Mouse (Mus musculus) embryo, embryonic 9.5 days (tissue): ENCODE results near the gene Mtmr12.

Experiments
- DNase-seq: peaks from one replicate; pipeline ENCODE4 v3.0.0-alpha.2; 2017; ENCODE audit errors: extremely low spot score

Gene Mtmr12

DNA sequence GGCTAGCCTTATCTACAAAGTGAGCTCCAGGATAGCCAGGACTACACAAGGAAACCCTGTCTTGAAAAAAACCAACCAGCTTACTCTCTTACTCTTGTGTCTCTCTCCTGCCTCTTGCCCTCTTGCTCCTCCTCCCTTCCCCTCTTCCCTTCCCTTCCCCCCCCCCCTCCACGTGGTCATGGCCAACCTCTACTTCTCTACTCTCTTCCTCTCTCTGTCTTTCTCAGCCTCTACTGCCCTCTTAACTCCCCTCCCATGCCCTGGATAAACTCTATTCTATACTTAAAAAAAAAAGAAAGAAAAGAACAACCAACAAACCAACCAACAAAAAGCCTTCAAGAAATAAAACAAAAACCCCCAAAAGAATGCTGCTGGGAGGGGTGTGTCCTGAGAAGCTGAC is 30.7 kb downstream of the Mtmr12 start:
- DNase-seq, result no peak

DNA sequence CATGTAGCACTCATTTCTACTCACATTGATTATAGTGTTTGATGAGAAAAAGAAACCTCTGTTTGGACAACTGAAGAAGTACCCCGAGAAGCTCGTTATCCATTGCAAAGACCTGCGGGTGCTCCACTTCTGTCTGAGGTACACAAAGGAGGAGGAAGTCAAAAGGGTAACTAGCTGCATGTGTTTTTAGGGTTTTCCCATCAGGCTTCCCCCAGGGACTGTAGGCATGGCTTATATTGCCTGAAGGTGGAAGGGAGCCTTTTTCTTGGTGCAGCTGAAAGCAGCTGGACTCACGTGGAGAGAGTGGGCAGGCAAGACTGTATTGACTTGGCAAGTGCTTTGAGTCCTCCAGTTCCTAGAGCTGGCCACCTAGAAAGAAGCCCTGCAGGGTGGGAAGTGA is 31.2 kb downstream of the Mtmr12 start:
- DNase-seq, result no peak

DNA sequence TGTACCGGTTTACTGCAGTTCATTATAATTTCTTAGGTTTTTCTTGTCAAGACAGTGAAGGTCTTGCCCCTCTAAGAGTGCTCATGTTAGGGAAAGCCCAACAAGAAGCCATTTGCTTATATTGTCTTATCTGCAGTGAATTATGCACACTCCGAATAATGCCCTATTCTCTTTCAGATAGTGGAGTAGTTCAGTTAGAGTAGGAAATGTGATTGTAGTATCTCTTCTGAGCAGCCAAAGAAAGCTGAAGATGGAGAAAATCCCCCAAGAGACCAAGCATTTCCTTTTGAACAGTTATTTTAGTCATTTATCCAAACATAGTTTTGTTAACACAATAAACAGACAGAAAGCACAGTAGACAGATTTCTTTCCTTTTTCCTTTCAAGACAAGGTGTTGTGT is 32.1 kb downstream of the Mtmr12 start:
- DNase-seq, result no peak

DNA sequence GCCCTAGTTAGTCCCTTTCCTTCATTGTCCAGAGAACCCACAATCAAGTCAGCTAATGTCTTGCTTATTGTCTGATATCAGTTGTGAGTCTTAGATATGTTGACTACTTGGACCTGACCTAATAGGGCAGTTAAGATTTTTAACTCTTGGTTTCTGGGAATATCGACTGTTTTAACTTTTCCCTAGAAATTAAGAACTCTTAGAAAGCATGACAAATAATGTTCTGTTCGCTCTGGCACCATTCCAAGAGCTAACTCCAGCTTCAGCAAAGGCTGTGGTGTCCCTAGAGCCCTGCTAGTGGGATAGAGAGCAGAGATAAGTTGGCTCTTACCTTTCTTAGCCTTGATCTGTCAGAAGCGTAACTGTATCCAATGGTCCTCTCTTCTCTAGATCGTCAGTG is 32.7 kb downstream of the Mtmr12 start:
- no peak for DNase-seq

DNA sequence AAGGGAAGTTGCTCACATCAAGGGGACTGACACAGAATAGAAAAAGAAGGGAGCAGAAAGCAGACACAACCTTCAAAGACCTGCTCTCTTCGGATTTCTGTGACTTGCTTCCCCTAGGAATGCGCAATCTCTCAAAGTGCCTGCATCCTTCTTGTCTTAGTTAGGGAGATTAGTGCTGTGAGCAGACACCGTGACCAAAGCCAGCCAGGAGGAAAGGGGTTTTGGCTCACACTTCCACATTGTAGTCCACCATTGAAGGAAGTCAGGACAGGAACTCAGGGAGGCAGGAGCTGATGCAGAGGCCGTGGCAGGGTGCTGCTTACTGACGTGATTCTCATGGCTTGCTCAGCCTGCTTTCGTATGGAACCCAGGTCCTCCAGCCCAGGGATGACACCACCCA is 33.5 kb downstream of the Mtmr12 start:
- DNase-seq, result no peak

DNA sequence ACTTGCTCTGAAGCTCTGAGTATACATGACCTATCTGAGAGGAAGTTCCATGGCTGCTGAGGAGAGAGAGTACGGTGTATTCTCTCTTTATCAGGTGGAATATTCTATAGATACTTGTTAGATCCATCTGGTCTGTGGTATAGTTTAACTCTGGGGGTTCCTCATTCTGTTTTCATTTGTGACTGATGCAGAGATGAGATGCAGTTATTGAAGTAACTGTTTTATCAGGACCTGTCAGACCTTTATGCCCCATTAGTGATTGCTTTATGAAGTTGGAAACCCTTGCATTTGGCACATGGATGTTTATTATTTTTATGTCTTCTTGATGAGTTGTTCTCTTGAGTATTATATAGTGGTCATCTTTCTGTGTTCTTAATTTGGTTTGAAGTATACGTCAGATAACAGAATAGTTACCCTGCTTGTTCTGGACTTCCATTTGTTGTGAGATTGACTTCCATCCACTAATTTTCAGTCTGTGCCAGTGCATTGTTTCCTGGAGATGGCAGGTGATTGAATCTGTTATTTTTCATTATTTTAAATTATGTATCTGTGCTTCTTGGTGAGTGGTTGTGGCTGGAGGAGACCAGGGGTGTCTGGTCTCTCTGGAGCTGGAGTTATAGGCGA is 36.0 kb downstream of the Mtmr12 start:
- no peak for DNase-seq

DNA sequence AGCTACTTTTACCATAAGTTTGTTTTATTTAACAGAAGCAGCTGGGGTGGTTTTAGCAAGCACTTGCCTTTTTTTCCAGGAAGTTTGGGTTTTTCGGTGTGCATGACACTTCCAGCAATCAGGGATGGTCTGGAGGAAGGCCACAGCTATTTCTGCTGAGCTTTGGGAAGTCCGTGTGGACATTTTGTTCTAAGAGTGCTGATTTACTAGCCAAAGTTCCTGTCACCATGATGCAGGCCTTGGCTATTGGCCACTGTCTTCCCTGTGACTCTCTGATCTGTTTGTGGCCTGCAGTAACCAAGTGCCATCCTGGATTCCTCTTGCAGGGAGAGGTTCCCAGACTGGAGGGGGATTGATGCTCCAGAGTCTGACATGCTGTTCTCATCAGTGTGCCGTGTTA is 39.0 kb downstream of the Mtmr12 start:
- no peak for DNase-seq

DNA sequence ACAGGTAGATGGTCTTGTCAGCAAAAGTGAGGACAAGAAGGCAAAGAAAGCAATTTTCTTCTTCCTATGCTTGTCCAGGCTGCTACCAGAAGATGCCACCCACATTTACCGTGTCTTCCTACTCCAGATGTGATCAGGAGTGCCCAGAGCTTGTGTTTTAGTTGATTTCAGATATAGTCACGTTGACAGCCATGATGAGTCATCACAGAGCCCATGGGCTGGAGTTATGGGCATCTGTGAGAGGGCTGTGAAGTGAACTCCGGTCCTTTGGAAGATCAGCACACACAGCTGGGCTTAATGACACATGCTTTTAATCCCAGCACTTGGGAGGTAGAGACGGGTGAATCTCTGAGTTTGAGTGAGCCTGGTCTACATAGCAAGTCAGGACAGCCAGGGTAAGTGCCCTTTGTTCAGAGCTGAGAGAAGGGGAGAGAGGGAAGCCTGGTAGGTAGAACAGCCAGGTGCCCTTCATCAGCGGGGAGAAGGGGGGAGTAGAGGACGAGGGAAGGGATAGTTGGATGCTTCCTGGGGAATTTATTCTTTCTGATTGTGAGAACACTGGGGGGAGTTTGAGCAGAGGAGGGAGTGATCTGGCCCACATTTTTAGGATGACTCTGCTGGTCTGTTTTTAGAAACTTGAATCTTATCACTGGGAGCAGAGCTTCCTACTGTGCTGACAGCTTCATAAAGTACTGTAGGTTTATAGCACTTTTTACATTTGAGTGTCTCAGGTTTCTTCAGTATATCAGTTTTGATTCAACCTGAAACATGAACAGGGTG is 40.9 kb downstream of the Mtmr12 start:
- DNase-seq, result no peak

DNA sequence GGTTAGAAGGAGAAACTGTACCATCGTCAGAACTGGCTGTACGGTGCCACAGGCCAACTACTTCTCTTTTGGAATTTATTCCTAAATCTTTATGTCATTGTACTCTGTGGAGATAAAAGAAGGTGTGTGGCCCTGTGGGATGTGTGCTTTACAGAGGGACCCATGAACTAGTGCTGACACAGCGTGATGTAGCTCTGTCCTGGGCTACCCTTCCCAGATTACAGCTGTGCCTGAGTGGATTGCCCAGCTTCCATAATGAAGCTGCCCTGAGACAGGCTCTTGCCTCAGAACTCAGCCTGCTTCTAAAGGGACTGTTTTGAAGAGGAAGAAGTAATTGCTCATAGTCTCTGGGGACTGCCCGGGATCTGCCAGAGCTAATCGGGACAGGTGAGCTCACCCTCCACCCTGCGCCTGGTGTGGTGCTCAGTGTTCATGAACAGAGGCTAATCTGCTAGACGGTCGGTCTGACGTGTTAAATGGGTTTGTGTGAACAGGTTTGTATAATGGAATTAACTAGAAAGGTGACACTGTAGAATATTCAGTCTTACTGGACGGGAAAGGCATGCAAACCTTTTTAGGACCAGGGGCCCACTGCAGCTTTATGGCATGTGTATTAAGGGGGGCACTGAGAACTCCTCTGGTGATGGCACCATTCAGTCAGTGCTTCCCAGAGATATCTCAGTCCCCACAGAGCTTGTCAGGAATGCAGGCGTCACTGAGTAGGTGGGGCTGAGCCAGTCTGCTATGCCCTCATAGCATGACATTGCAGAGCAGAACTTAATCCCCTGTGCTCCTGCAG is 41.7 kb downstream of the Mtmr12 start:
- no peak for DNase-seq

DNA sequence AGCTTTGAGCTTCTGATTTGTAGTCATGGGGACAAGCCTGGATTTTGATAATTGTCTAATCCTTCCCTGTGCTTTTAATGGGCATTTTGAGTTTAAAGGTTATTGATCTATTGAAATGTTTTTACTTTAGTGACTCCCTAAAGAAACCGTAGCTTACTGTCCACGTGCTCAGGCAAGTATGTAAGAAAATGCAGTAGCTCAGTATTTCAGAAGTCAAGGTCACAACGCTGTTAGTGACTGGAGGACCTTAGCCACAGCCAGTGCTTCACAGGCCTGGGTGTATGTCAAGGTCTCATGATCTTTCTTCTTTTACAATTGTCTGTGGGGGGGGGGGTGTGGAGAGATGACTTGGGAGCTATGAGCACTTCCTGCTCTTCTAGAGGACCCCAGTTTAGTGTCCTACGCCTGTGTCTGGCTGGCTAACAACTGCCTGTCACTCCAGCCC is 42.4 kb downstream of the Mtmr12 start:
- no peak for DNase-seq

DNA sequence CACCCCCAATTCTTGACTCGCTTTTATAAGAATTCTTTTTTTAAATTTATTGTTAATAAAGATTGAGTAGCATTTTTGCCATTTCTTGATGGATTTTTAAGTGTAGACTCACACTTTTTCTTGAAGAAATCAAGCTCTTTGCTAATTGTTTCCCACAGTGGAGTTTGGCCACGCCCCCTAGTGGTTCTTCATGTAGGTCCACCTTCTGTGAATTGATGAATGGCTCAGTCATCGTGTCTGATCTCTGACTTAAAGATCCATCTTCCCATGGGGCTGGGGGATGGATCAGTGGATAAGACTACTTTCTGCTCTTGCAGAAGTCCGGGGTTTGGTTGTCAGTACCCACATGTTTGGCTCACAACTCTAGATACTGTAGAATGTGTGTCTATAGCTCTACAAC is 43.5 kb downstream of the Mtmr12 start:
- no peak for DNase-seq

DNA sequence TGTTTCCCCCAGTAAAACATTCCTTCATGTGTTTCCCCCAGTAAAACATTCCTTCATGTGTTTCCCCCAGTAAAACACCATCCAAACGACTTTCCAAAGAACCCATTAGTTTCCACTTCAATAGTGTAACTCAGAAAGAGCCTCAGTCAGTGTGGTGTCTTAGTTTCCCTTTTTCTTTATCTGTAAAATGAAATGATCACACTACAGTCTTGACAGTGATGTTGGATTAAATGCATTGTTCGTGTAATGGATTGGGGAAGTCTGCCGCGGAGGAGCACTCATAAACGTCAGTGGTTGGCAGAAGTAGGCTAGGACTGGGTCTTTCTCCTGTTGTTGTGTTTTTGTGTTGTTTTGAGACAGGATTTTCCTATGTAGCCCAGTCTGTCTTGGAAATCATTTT is 45.5 kb downstream of the Mtmr12 start:
- no peak for DNase-seq

DNA sequence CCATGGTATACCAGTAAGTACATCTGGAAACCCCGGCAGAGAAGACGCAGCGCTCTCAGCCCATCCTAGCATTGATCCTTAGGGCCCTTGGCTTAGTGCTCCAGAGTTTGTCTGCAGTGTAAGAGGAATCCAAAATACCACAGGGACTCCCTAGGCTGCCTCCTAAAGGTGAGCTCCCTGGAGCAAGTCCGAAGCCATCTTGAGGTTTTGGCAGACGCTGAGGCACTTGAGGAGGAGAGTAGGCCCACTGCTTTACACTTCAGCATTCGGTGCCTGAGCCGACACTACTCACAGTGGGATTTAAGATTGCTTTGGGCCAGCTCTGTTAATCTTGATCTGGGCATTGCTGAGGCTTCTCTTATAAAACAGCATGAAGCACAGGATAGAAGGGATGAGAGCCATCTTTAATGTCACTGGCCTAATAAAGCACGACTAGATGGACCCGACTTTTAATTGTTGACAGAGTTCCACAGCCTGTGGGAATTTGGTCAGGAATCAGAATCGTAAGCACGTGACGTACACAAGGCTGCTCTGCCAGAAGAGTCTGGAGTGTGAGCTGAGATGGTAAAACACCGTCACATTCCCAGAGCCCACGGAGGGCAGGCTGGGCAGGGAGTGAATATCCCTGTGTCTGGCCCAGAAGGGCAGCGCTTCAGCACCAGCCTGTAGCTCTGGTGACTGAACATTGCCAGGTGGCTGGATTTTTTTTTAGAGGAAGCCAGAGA is 46.8 kb downstream of the Mtmr12 start:
- no peak for DNase-seq

DNA sequence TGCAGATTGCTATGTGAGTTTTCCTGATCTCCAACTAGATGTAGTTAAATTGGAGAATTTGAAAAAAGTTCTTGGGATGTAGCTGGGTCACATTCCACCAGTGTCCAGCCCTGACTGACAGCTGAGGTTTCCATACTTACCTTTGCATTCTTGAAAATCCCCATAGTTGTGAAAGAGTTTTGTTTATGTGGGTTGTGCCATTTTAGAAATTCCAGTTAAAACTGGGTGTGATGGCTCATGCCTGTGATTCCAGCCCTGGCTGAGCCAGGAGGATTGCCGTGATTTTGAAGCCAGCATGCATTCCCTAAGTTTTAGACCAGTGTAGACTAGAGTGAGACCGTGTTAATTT is 47.3 kb downstream of the Mtmr12 start:
- no peak for DNase-seq

DNA sequence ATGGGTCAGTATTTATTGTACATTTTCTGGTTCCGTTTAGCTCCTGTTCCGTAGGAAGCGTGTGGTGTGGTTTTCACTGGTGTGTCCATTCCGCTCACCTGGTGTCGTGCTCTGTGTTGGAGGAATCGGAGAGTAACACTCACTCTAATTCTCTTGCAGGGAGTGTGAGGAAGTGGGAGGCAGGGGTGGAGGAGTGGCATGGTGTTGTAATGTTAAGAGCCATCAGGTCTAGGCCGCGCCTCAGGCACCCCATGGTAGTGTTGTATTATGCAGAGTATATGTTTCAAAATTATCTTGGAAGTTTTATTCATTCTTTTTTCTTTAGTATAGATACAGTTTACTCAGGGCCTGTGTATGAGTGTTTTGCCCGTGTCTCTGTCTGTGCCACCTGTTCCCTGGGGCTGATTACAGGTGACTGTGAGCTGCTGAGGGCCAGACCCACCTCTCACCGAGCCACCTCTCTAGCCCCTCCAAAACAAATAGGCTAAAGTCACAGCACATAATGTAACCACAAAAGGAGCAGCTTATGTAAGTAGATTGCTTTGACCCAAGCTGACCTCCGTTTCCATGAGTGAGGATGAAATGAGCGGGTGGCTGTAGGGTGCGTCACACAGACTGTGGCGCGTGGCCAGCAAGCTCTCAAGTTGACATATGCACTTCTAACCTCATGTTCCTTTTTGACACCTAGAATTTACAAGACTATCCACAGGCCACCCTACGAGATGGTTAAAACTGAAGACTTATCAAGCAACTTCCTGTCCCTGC is 53.1 kb downstream of the Mtmr12 start:
- no peak for DNase-seq

DNA sequence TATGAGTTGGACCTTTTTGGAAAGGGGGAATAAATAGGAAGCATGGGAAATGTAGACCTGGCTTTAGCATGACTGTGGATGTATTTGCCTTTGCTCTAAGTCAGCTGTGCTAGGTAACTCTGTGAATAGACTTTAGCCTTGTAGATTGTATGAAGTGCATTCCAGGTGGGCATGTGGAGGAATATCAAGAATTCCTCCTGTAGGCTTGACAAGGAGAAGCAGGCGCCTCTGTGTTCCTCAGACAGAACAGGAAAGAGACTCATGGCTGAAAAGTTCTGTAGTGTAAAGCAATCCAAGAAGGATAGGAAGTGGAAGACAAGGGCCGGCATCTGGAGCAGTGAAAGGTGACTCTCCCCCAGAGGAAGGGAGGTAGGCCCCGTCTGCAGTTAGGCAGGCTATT is 58.2 kb downstream of the Mtmr12 start:
- no peak for DNase-seq

DNA sequence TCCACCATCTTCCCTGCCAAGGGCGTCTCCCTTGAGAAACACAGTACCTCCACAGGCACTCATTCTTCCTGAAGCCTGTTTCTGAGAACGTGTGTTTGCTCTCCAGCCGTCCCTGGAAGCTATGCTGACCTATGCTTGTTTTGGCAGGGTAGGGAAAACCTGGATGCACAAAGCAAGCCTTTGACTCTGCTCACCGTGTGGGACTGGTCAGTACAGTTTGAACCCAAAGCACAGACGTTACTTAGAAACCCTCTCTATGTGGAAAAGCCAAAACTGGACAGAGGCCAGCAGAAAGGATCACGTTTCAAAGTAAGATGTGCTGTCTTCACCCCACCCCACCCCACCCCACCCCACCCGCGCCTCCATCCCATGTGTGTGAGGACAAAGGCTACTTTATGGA is 61.6 kb downstream of the Mtmr12 start:
- no peak for DNase-seq

DNA sequence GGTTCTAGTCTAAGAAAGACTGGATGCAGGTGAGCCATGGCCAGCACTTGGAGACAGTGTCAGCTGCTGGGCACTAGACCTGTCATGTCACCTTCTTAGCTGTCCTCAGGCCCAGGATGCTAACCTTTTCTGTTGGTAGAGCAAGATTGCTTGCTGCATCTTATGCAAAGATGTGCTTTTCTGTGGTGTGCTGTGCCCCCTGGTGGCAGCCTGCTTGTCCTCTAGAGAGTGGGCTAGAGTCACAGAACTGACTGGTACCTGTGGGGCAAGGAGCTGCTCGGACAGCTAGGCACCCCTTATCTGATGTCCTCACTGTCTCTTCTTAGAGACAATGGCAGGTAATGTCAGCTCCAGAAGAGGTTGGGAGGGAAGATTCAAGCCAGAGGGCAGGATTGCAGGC is 63.2 kb downstream of the Mtmr12 start:
- DNase-seq, result peak; percentile 61

DNA sequence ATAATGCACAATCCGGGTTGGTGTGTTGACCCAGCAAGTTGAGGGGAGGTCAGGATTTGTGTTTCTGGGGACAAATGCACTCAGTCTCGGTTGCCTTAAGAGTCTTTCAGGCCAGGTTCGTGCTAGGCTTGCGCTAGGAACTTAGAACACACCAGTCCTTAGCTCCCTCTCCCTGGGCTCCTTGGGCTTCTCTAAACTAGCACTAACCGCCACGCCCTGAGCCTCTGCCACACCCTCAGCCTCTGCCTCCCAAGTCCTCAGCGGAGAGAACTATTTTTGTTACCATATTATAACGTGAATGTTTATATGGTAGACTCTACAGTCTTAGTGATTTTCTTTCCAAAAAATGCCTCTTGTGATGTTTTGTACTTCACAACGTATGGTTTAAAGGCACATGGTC is 66.5 kb downstream of the Mtmr12 start:
- DNase-seq, result no peak

DNA sequence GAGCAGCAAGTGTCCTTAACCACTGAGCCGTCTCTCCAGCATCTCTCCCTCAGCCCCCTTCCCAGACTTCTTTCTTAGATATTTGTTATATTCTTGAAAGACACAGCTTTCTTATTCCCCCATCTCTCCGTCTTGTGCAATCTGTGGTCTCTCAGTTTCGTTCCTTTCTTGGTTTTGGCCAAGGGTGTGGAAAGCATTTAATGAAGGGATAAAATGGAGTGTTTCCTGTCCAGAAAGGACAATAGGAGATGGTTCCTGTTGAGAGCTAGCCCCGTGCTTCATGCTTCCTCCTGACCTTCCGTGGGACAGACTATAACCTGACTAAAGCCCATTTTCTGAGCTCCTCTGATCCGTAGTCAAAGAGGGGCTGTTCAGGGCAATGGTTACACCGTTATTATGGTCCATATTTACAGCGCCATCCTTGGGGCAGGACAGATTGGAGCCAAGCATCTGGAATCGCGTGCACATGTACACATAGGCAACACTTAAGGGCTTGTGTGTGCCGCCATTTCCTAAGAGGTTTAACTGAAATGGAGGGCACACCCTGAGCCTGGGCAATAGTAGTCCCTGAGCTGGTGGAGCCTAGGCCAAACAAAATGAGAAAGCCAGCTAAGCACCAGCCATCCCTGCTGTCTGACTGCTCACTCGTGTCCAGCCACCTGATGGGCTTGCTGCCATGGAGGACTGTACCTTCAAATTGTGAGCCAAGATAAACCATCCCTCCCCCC is 68.7 kb downstream of the Mtmr12 start:
- no peak for DNase-seq
